8 mouse cellular contexts compared by ENCODE assay signal in the genomic region with DNA sequence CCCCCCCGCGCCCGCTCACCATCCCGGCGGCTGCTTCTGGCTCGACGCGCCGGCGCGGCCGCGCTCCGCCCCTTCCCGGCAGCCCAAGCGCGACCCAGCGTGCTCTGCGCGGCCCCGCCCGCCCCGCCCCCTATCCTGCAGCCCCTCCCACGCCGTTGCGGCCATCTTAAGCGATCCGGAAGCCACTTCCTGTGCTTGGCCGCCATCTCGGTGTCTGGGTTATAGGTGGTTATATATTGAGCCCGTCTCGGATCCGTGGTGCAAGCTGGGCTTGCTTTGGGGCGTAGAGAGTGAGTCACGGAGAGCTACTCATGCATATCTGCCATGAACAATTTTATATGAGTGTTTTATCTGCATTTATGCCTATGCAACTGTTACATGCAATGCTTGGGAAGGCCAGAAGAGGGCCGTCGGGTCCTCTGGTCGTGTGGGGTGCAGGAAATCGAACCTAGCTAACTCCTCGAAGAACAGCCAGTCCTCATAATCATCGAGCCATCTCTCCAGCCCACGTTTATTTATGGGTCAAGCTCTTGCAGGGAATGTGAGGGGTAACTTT. TPM values are rescaled to one million over a fixed set of nuclear protein-coding genes. Genes with fewer than 3 reads are reported as not detected.
DNase-seq lines count a peak whose midpoint lies in the region; ATAC-seq and TF ChIP-seq lines count a peak whose summit lies in the region.

Elob (minus strand) TSS at position 73 of the 556 bp plus-strand sequence.

- TF ChIP-seq CTCF in lung, postnatal 0 days (IDR thresholded peaks at IDR 0.05): peak; percentile 75

- DNase-seq in MEL-GATA-1-ER (ENCODE audit: extremely low read depth, low read depth): peak; percentile 76
- peak; percentile 82 for DNase-seq in cerebellum, adult 8-10 months
- peak; percentile 91 for DNase-seq in hindbrain, embryonic 10.5 days (ENCODE audit: low spot score)
- peak; percentile 92 for DNase-seq in layer of hippocampus, adult 9-11 months
- peak; percentile 95 for DNase-seq in lung, postnatal 0 days (ENCODE audit: low spot score)
- DNase-seq in ovary, postnatal 14 days (ENCODE audit: low spot score): peak; percentile 67
- DNase-seq in thymus, postnatal 14 days: peak; percentile 87

- peaks cover 33% of the 10 kb centered on the region for H3K36me3 ChIP-seq in hindbrain, embryonic 10.5 days
- peaks cover 16% of the 10 kb centered on the region; the same call in 1 of the 2 replicates for H3K36me3 ChIP-seq in lung, postnatal 0 days (ENCODE audit: insufficient read depth, low read length)

- peak within 1 kb of the TSS; percentile 91 for H3K4me3 ChIP-seq in hindbrain, embryonic 10.5 days
- peak within 1 kb of the TSS; percentile 81 for H3K4me3 ChIP-seq in lung, postnatal 0 days (ENCODE audit: low read depth, low read length)

- peaks cover 37% of the 10 kb centered on the region for H3K27me3 ChIP-seq in hindbrain, embryonic 10.5 days (ENCODE audit: insufficient read depth, poor library complexity, severe bottlenecking)
- H3K27me3 ChIP-seq in lung, postnatal 0 days (replicated peaks; ENCODE audit: insufficient read depth, low read length): 0 out of 2 replicates have a peak, but pooled peaks cover 3% of the 10 kb centered on the region

- peak; percentile 83 for ATAC-seq in frontal cortex, adult (ENCODE audit: low TSS enrichment)
- ATAC-seq in lung, postnatal 0 days: peak; percentile 97

- H3K27ac ChIP-seq in hindbrain, embryonic 10.5 days: peak within 1 kb of the TSS; percentile 93
- peak within 1 kb of the TSS; percentile 85 for H3K27ac ChIP-seq in lung, postnatal 0 days (ENCODE audit: low read length)

- 1% methylated on average over 41 of the region's 42 CpGs for WGBS in hindbrain, embryonic 10.5 days
- under 1% methylated on average over 23 of the region's 42 CpGs for WGBS in lung, postnatal 0 days

- TF ChIP-seq EP300 in lung, postnatal 0 days (IDR thresholded peaks at IDR 0.05): no peak

- peaks cover 19% of the 10 kb centered on the region for H3K4me1 ChIP-seq in hindbrain, embryonic 10.5 days (replicated peaks)
- H3K4me1 ChIP-seq in lung, postnatal 0 days (ENCODE audit: insufficient read depth, low read depth, low read length): peaks cover 5% of the 10 kb centered on the region; the same call in 1 of the 2 replicates

- peak within 1 kb of the TSS; percentile 79 for H3K4me2 ChIP-seq in lung, postnatal 0 days (replicated peaks; ENCODE audit: low read depth, low read length)

- no peaks in the 10 kb centered on the region for H3K9me3 ChIP-seq in hindbrain, embryonic 10.5 days
- no peaks in the 10 kb centered on the region for H3K9me3 ChIP-seq in lung, postnatal 0 days (ENCODE audit: low read length)

- peak within 1 kb of the TSS; percentile 70 for H3K9ac ChIP-seq in lung, postnatal 0 days (replicated peaks; ENCODE audit: low read depth)

RNA-seq across cellular contexts. Expression of gene Elob, which starts in this region (rescaled TPM):
- polyA plus RNA-seq in hindbrain, embryonic 10.5 days (2016; fragmentation: Nextera tagmentation; extraction: Ambion mirVana): 1,118 and 1,222 TPM in 2 replicates
- polyA plus RNA-seq in lung, postnatal 0 days (2015; fragmentation: Nextera tagmentation; extraction: Ambion mirVana): 803 and 893 TPM in 2 replicates

Comparison
In these comparisons a context has a peak if more than half of its experiments do, and no peak if none do; other contexts are left out.
1. Peak in every context shown above with its lines: DNase-seq, ATAC-seq, H3K4me3 ChIP-seq and H3K27ac ChIP-seq.